Mouse (Mus musculus) small intestine, adult 2 months (tissue): ENCODE data around the gene Fndc3b.

Experiments used
- CTCF ChIP-seq: fragments of 200-500 bp; IDR thresholded peaks from 2 replicates; pipeline ENCODE4 v1.5.1; 2012; ENCODE audit warnings: low read depth, mild to moderate bottlenecking, control low read depth, inconsistent platforms, low read length, moderate library complexity, mixed read lengths; ENCODE audit not compliant: insufficient replicate concordance, insufficient read length; ENCODE audit errors: extremely low read depth
- POLR2A ChIP-seq: fragments of 200-500 bp; IDR thresholded peaks from 2 replicates; pipeline ENCODE4 v1.6.1; 2012; ENCODE audit warnings: low read depth, mild to moderate bottlenecking, control low read depth, inconsistent platforms, low read length, moderate library complexity

- TF ChIP-seq CTCF, result no peak
- no peak for TF ChIP-seq POLR2A
These were observed 107.0 kb downstream of the Fndc3b start for GRCm38 (mm10) chr3:27603905-27604620.
